Mouse (Mus musculus) ovary, adult 18-20 months (tissue): Measurements from ENCODE around the gene Ccnf.
A peak's percentile ranks its signal among the peaks of the same experiment; 100 is the strongest.

Source experiments
- DNase-seq: peaks from one replicate; pipeline ENCODE4 v3.0.0; 2022; ENCODE audit warnings: low spot score, mixed read lengths

Gene Ccnf

GRCm38 (mm10) chr17:24223513-24223912 is 27.8 kb downstream of the Ccnf start:
- DNase-seq: no peak

DNA sequence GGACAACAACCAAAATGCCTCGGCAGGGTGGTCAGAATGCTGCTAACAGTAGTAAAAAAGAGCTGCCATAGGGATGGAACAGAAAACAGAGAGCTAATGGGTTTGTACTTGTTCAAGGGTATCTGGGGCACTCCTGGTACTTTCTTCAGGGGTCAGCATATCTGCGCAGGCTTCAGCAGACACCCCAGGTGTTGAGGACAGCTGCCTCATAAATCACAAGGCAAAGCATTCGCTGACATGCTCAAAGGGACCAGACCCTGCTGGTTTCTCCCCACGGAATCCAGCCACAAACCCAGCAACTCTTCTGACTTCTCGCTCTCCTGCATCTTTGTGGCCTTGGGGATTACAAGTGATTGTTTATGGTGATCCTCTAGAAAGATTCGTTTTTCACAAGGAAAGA is 28.6 kb downstream of the Ccnf start:
- no peak for DNase-seq

GRCm38 (mm10) chr17:24220435-24221411 is 30.6 kb downstream of the Ccnf start, which contains the start of gene Tedc2:
Tedc2 (minus strand) TSS chr17:24220851.
- peak; percentile 91 for DNase-seq

GRCm38 (mm10) chr17:24216836-24217235 is 34.4 kb downstream of the Ccnf start:
- no peak for DNase-seq

GRCm38 (mm10) chr17:24213186-24213585 is 38.1 kb downstream of the Ccnf start:
- no peak for DNase-seq

DNA sequence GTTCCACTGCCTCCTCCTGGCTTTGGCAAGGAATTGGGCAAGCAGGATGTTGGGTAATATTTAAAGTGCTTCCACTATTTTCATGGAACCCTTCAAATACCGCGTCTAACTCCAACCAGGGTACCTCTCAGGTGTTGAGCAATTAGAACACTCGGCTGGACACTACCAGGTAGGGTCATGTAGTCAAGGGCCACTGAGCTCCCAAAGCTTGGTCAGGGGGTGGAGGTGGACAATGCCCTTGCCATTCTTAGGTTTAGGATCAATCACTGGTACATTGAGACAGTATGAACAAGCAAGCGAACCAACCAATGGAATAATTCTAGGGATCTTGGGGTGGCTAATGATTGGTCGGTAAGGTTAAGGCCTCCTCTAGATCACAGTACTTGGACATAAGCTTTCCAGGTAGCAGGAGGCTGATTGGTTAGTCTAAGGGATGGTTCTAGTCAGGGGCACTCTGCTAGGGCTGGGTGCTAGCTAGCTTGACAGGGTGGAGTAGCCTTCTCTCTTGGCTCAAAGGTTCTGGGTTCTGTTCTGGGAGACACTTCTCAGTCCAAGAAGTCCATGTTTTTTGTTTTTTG is 38.8 kb downstream of the Ccnf start:
- no peak for DNase-seq

- no peak for DNase-seq
These were observed 39.4 kb downstream of the Ccnf start for GRCm38 (mm10) chr17:24211631-24212440.

DNA sequence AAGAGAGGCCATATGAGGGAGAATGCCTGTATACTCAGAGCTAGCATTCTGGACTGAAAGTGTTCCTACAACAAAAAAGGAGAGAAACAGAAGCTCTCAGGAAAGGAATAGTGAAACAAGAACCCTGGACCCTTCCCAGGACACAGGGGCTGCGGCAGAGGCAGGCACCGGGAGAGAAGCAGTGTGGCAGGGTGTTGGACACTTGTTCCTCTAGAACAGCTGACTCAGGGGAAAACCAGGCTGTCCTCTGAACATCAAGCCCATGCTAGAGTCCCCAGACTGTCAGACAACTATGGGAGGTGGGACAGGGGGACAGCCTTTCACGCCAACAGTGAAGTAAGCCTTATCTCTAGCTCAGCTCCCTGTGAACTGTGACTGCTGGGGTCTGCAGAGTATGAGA is 40.7 kb downstream of the Ccnf start:
- DNase-seq: no peak

DNA sequence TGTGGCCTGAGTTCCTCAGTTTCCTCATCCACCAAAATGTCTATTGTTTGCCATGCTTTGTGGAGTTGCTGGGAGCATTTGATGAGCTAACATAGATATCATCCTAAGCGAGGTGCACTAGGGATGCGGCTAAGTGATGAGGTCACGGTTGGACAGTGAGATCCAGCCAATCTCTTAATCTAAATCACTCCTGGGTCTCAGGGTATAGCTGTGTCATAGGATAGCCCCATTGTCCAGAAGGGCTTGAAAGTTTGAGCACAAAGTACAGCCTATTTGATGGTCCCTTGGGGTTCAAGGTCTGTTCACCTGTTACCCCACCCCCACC is 41.4 kb downstream of the Ccnf start:
- no peak for DNase-seq

DNA sequence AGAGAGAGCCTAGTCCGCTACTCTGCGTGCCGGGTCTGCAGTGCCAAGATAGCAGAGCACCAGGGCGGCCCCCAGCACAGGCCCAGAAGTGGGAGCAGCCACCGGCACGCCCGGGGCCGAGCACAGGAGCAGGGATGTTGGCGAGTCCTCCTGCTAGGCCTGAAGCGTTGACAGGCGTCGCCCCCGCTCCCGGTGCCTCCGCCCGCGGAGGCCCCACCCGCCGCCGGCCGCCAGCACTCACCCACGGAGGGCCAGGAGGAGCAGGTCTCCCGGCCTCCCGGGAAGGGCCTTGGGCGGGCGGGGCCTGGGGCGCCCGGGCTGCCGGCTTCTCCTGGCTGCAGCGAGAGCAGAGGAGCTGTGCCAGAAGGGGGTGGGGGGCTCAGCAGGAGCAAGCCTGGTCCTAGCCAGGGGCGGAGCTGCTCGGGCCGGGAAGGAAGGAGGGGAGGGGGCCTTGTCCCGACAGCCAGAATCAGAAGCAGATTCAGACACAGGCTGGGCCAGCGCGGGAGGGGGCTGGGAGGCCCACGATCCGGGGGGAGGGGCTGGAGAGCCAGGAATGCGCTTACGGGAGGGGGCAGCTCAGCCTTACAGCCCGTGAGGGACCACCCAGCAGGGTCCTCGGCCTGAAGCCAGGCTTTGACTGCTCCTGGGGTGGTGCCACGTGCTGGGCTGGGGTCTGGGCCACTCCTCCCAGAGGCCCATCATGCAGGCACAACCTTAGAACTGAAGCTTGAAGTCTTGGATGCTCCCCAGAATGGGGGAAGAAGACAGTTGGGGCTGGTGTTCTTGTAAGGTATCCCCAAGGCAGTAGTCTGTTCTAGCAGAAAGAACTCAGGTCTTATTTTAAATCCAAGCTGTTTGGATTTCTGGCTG is 42.0 kb downstream of the Ccnf start, which contains the start of gene Ntn3:
TSS of gene Ntn3 (minus strand) at position 489 of the 873 bp plus-strand sequence.
- no peak for DNase-seq

DNA sequence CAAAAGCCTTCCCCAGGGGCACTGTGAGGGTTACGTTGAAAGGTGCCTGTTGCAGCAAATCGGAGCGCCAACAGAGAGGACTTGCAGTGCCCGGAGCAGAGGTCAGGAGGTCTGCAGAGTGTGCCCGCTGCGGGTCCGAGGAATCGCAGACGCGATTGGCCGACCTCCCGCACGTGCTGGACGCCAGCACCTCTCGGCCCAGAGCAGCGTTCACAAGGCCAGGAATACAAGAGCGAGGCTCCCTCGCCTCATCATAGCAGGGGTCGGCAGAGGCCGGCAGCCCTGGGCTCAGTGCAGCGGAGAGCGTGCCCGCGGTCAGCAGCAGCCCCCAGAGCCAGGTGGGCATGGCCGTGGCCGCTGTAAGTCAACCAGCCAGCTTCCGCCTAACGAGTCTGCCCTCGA is 42.6 kb downstream of the Ccnf start:
- no peak for DNase-seq

- no peak for DNase-seq
These were observed 43.3 kb downstream of the Ccnf start for GRCm38 (mm10) chr17:24207768-24208640.

DNA sequence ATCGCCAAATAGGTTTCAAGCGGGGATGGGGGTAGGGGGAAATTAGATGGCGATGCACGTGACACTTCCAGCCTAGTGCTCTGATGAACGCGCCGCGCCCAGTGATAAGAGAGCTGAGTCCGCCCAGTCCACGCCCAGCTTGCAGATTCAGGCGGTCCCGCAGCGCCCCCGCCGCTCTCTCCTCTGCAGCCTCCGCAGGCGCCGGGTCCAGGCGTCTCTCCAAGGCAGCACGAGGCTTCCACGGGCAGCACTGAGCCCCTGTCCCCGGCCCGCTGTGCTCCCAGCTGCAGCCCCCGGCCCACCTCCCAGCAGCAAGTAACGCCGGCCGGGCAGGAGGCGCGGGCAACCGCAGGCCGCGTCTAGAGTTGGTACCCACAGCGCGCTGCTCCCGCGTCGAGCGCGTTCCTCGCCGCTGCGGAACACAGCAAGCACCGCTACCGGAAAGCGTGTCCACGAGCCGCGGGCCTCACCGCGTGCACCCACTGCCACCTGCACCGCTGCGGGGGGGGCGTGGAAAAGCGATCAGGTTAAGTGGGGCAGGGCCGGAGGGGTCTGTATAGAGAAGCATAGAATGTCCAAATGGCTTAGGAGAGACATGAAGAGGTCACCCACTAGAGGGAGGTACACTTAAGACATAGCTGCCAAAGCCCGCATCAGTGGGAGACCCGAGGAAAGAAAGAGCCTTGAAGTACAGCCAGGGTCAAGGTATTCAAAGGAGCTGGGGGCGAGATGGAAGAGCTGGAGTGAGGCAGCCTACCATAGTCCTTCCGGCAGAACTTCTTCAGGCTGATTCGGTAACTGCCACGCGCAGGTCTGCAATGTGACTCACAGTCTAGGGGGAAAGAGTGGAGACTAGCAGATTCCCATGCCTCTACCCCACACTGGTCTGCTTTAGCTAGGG is 44.6 kb downstream of the Ccnf start:
- DNase-seq: no peak

GRCm38 (mm10) chr17:24205908-24206361 is 45.3 kb downstream of the Ccnf start:
- no peak for DNase-seq

- DNase-seq: peak; percentile 92
These were observed 45.9 kb downstream of the Ccnf start, which contains the start of gene Tbc1d24 for GRCm38 (mm10) chr17:24205284-24205888. Tbc1d24 (minus strand) TSS chr17:24205562.

DNA sequence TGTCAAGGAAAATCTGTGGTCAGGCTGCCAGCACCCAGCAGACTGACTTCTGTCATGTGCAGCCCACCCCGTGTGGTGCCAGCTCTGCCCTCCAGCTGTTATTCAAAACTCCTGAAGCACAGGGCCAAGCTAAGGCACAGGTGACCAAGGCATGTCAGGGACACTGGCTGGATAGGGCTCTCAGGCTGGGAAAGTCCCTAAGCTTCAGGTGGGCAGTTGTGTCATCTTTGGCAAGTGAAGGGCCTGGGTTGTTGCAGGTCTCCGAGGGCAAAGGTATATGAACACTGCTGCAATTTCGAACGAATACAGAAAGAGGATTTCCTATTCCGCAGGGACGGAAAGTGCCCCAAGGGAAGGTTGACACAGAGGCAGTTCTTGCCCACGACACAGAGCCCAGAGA is 46.4 kb downstream of the Ccnf start:
- no peak for DNase-seq

- DNase-seq: no peak
These were observed 47.4 kb downstream of the Ccnf start for GRCm38 (mm10) chr17:24203611-24204534.

GRCm38 (mm10) chr17:24203068-24203467 is 48.2 kb downstream of the Ccnf start:
- DNase-seq: no peak
